Mouse (Mus musculus): ENCODE results near the gene Nfkbil1.

DNA sequence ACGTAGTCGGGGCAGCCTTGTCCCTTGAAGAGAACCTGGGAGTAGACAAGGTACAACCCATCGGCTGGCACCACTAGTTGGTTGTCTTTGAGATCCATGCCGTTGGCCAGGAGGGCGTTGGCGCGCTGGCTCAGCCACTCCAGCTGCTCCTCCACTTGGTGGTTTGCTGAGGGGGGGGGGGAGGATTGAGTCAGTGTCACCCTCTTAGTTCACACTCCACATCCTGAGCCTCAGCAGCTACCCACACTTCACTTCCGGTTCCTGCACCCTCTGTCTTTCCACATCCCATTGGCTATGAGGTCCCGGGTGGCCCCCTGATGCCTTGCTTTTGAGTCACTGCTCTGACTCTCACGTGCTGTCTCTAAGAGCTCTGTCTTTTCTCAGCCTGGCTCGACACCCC is 35.2 kb downstream of the Nfkbil1 start:
- TF ChIP-seq CTCF (IDR thresholded peaks at IDR 0.05; ENCODE audit: extremely low read depth, insufficient read length, insufficient replicate concordance, low read depth, low read length): no peak
- TF ChIP-seq POLR2A (IDR thresholded peaks at IDR 0.05; ENCODE audit: low read depth, low read length): no peak
